Mouse (Mus musculus) adrenal gland, postnatal 14 days (tissue): Measurements from ENCODE around the gene Cyp2c40. TPM values are rescaled to one million over a fixed set of nuclear protein-coding genes. Genes with fewer than 3 reads are reported as not detected.
"Not testable (repeated sequence)": the region's sequence is repeated elsewhere in the genome, so short reads cannot be mapped to it uniquely, and the experiment has no call there.

Experiments
- DNase-seq: peaks from one replicate; pipeline ENCODE4 v3.0.0; 2021; ENCODE audit warnings: mixed read lengths
- long read RNA-seq, 2 experiments: library from polyadenylated mRNA; stranded (forward); transcript quantifications; one replicate each; pipeline ENCODE4 v2.0.0; 2021
- total RNA-seq: library from RNA; stranded (reverse); gene quantifications from 2 replicates; pipeline ENCODE4 v1.2.3, GENCODE M21; 2021

Gene Cyp2c40
- 10.1 TPM in 1 of 2 replicates, not detected in the other for total RNA-seq
- long read RNA-seq, experiment 1: 0 reads
- long read RNA-seq, experiment 2, transcript Cyp2c40-201 (9 exons, 1,803 nt): major isoform, 7 of 9 reads
- long read RNA-seq, experiment 2, partial matches to known transcripts: 1 of 9 reads
- long read RNA-seq, experiment 2, other reads (novel, unspliced or antisense): 1 of 9 reads

DNA sequence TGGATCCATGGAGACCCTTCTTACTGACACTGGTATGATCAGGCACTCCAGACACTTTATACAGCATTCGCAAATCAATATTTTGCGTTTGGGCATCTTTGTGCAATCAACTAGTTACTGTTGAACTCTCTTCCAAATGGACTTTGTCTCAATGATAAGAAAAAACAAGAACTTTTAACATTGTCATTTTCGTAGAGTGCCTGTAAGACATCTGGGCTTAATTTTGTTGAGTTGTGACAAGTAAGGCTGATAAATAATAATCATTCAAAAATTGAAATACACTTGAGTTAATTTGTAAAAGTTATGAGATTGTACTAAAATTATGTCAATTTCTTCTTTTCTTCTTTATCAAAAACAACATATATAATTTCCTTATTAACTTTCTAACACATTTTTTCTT is at the start of gene Cyp2c40:
Cyp2c40 (minus strand) TSS at position 101 of the 400 bp plus-strand sequence.
- not testable (repeated sequence) for DNase-seq

DNA sequence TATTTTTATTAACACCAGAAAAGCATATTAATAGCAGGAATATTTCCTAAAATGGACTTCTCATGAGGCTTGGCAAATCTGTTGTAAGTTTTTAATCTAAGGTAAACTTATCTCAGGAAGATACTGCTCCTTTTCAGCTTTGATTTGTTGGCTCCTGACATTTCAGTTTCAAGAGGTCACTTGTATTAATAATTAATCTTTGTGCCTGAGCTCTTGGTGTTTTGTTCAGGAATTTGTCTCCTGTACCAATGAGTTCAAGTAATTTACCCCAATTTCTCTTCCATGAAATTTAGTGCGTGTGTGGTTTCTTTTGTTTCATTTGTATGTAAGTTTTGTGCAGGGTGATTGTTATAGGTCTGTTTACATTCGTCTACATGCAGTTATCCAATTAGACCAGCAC is 8.3 kb upstream of the Cyp2c40 start:
- not testable (repeated sequence) for DNase-seq

DNA sequence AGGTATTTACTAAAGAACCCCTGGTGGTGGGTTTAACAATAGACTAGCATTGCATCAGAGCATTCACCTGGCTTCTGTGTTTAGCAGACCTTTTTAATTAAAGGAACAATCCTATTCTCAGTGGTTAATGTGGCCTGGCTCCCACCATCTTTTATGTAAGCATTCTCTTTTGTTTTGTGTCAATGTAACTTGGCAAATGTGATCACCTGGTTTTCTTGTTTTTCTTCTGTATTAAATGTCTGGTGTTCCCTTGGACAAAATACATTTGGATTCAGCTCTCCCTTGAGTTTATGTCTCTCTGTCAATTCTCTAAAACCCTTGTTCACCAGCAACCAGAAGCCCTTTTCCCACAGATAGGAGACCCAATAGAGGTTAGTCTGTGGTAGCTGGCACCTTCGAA is 3.8 kb upstream of the Cyp2c40 start:
- DNase-seq: not testable (repeated sequence)

DNA sequence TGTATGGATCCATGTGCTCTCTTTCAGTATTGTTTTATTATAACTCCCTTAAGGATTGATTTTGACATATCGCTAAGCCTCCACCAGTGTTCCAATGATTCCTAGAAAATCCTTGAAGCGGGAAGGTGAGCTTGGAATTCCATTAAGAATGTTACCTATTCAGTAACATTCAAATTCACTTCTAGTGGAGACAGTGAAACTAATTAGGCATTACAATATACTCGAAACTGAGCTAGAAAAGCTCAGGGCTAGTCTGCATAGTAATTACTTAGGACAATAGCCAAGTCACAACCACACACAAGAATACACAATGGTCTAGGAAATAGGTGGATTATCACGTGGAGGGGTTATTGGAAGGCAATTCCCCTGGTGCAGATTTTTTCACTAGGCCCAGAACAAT is 3.4 kb upstream of the Cyp2c40 start:
- not testable (repeated sequence) for DNase-seq

DNA sequence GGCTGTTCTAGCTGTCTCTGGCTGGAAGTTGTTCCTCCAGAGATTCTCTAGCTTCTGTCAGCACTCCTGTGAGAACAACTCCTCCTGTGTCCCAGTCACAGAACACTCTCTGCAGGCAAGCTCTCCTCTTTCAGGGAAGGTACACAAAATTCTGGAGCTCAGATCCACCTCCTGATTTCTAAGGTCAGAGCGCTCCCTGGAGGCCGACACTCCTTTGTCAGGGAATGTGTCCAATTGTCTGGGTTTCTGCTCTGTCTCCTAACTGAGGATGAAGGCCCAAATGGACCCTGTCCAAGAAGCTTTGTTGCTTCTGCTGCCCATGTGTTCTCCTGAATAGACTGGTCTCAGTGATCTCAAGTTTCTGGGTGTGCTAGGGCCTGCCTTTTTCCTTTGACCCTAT is 27.2 kb downstream of the Cyp2c40 start:
- not testable (repeated sequence) for DNase-seq

DNA sequence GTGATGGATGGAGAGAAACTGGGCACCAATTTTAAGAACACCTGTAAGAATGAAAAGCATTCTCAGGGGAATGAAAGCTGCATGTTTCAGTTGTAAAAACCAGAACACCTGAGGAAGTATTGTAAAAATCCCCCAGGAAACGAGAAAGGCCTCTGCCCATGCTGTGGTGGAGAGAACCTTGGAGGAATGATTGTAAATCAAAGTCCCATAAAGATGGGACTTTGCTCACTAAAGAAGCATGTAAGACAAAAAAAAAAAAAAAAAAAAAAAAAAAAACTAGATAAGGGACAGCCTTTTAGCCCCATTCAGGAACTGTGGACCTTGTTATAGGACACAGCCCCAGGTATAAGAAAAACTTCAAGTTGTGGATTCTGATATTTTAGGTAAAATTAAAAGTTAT is 67.3 kb downstream of the Cyp2c40 start:
- DNase-seq: no peak

DNA sequence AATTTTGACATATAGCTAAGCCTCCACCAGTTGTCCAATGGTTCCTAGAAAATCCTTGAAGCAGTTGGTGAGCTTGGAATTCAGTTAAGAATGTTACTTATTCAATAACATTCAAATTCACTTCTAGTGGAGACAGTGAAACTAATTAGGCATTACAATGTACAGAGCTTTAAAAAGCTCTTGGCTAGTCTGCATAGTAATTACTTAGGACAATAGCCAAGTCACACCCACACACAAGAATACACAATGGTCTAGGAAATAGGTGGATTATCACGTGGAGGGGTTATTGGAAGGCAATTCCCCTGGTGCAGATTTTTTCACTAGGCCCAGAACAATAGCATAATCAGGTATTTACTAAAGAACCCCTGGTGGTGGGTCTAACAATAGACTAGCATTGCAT is 68.3 kb downstream of the Cyp2c40 start:
- DNase-seq: not testable (repeated sequence)

DNA sequence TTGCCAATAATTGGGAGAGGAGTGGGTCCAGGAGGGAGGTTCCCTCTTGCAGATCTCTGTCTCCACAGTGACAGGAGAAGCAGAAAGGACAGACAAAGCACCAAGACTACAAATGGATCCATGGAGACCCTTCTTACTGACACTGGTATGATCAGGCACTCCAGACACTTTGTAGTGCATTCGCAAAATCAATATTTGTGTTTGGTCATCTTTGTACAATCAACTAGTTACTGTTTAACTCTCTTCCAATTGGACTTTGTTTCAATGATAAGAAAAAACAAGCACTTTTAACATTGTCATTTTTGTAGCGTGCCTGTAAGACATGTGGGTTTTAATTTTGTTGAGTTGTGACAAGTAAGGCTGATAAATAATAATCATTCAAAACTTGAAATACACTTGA is 71.7 kb downstream of the Cyp2c40 start, which contains the start of gene Cyp2c68:
Cyp2c68 (minus strand) TSS at position 135 of the 400 bp plus-strand sequence.
- DNase-seq: no peak

Other genes with a start within 250 kb of the Cyp2c40 start
- 3.2 TPM in 1 of 2 replicates, not detected in the other for gene Cyp2c67, start 163.8 kb downstream of the Cyp2c40 start, total RNA-seq
- gene Cyp2c68, start 71.8 kb downstream of the Cyp2c40 start, total RNA-seq: 1.9 and 31.3 TPM in 2 replicates
- 0.49 and 15.5 TPM in 2 replicates for gene Cyp2c69, start 74.0 kb upstream of the Cyp2c40 start, total RNA-seq
- gene Cyp2c37, start 179.6 kb upstream of the Cyp2c40 start, total RNA-seq: 1.5 and 25.5 TPM in 2 replicates